Mouse (Mus musculus): Measurements from ENCODE around the gene Atrnl1.

- TF ChIP-seq CTCF (IDR thresholded peaks at IDR 0.05; ENCODE audit: extremely low read depth, insufficient read depth, low read length) (no peak), POLR2A (IDR thresholded peaks at IDR 0.05; ENCODE audit: extremely low read depth, insufficient read depth, low read length) (no peak)
These were observed 35.8 kb upstream of the Atrnl1 start for GRCm38 (mm10) chr19:57575027-57575426.
